Mouse (Mus musculus) stomach, embryonic 14.5 days (tissue): ENCODE results near the gene Mum1. TPM values are rescaled to one million over a fixed set of nuclear protein-coding genes. Genes with fewer than 3 reads are reported as not detected.

Experiments used
- ATAC-seq: fragments of 200-750 bp; cut with Nextera tagmentation; 2 replicates; pipeline ENCODE4 v1.8.0; 2017; ENCODE audit warnings: low read depth, moderate TSS enrichment; ENCODE audit not compliant: insufficient number of reproducible peaks, insufficient read depth, low FRiP score
- H3K27ac ChIP-seq: fragments of 300-500 bp; sonication (generic); 2 replicates; pipeline ENCODE4 v1.5.1; 2014; ENCODE audit warnings: mild to moderate bottlenecking, low read length, moderate library complexity, mixed read lengths
- H3K27me3 ChIP-seq: fragments of 300-500 bp; sonication (generic); 2 replicates; pipeline ENCODE4 v1.6.1; 2014; ENCODE audit warnings: low read length, control low read depth, mixed read lengths; ENCODE audit not compliant: control insufficient read depth, insufficient read depth
- H3K36me3 ChIP-seq: fragments of 300-500 bp; sonication (generic); 2 replicates; pipeline ENCODE4 v1.6.1; 2014; ENCODE audit warnings: mild to moderate bottlenecking, control low read depth, low read length, moderate library complexity, mixed read lengths; ENCODE audit not compliant: control insufficient read depth, insufficient read depth
- H3K4me1 ChIP-seq: fragments of 300-500 bp; sonication (generic); 2 replicates; pipeline ENCODE4 v1.6.1; 2014; ENCODE audit warnings: low read length, control low read depth, mixed read lengths; ENCODE audit not compliant: control insufficient read depth, insufficient read depth
- H3K4me2 ChIP-seq: fragments of 300-500 bp; sonication (generic); replicated peaks from 2 replicates; pipeline ENCODE4 v1.6.1; 2014; ENCODE audit warnings: low read depth, low read length, control low read depth
- H3K4me3 ChIP-seq: fragments of 300-500 bp; sonication (generic); 2 replicates; pipeline ENCODE4 v1.5.1; 2014; ENCODE audit warnings: low read depth, low read length, control low read depth
- H3K9ac ChIP-seq: fragments of 300-500 bp; sonication (generic); replicated peaks from 2 replicates; pipeline ENCODE4 v1.6.1; 2014; ENCODE audit warnings: low read depth, mild to moderate bottlenecking, control low read depth, low read length, moderate library complexity, mixed read lengths
- H3K9me3 ChIP-seq: fragments of 300-500 bp; sonication (generic); 2 replicates; pipeline ENCODE4 v1.6.1; 2016; ENCODE audit warnings: low read depth, low read length, control low read depth; ENCODE audit not compliant: control insufficient read depth
- WGBS: fragments of 180-500 bp; shearing (Covaris S2); extraction: QIAGEN DNeasy Blood & Tissue Kit; methylation state at CpG from one replicate; pipeline ENCODE4 v1.1.7; 2014; 5-methylcytosine and 5-hydroxymethylcytosine counted together
- polyA plus RNA-seq: library from polyadenylated mRNA; unstranded; fragments of >200 nt; fragmentation: Nextera tagmentation; extraction: Ambion mirVana; gene quantifications from 2 replicates; pipeline ENCODE4 v1.2.1, GENCODE M21; 2014

Gene Mum1
- polyA plus RNA-seq, 1 experiment from 2014 or later: 65.6 TPM

- Histone ChIP-seq H3K9ac (no peak overlapping the region), H3K36me3 (peaks cover 70% of the 10 kb centered on the region), H3K4me1 (0 out of 2 replicates have a peak, but pooled peaks cover 2% of the 10 kb centered on the region), H3K27me3 (no peaks in the 10 kb centered on the region), H3K4me3 (no peak overlapping the region), H3K27ac (no peak overlapping the region), H3K9me3 (no peaks in the 10 kb centered on the region), H3K4me2 (no peak overlapping the region)
- no peak for ATAC-seq
- WGBS: 85% methylated on average over 5 of the region's 5 CpGs
Observed at GRCm38 (mm10) chr10:80276238-80276637, 50.0 kb downstream of the Mum1 start.

GRCm38 (mm10) chr10:80278390-80278789 lies 52.2 kb downstream of the Mum1 start:
- ATAC-seq: no peak
- H3K9ac ChIP-seq: no peak overlapping the region
- H3K36me3 ChIP-seq: peaks cover 81% of the 10 kb centered on the region
- no peak overlapping the region for H3K4me2 ChIP-seq
- WGBS: 89% methylated on average over 9 of the region's 9 CpGs
- no peak overlapping the region for H3K27ac ChIP-seq
- H3K4me3 ChIP-seq: no peak overlapping the region
- no peaks in the 10 kb centered on the region for H3K27me3 ChIP-seq
- no peaks in the 10 kb centered on the region for H3K4me1 ChIP-seq
- H3K9me3 ChIP-seq: no peaks in the 10 kb centered on the region

GRCm38 (mm10) chr10:80279273-80279672 lies 53.0 kb downstream of the Mum1 start:
- Histone ChIP-seq H3K36me3 (peaks cover 84% of the 10 kb centered on the region), H3K4me2 (no peak overlapping the region), H3K4me3 (no peak overlapping the region), H3K9me3 (no peaks in the 10 kb centered on the region), H3K4me1 (no peaks in the 10 kb centered on the region), H3K27ac (no peak overlapping the region), H3K9ac (no peak overlapping the region), H3K27me3 (no peaks in the 10 kb centered on the region)
- WGBS: 89% methylated on average over 12 of the region's 12 CpGs
- no peak for ATAC-seq

DNA sequence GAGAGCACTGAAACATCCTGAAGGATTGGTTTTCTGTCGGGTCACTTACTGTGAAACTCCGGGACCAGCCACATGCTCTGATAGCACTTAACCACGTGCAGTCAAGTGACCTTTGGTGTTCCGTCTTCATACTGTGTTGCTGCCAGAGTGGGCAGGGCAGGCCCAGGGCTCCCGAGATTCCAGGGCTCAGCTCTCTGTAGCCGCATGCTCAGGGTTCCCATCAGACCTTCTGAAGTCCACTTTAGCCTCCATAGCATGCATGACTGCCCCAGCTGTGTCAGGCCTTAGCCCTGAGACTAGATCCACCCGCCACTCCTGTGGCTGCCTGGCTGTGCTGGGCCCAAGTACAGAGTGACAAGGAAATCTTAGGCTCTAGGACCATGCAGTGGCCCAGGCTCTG lies 55.1 kb downstream of the Mum1 start:
- no peak overlapping the region for H3K27ac ChIP-seq

DNA sequence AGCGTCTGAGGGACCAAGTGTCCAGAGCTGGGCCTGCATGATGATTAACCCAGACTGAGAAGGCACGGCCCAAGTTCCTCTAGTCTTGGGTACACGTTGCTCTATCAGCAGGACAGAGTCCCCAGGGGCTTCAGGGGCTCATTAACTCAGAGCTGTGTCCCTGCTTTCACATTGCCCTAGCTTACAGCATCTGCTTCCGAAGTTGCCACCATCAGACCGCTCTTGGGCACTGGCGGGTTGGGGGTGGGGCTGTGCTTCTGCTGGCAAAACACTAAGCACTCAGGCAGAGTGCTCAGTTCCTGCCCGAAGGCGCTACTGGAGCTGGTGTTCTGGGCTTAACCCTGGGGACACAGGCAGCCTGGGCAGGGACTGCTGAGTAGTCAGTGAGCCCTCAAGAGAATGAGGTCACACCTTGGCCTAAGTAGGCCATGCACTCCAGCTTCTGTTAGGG lies 55.7 kb downstream of the Mum1 start:
- no peak for ATAC-seq
- no peaks in the 10 kb centered on the region for H3K27me3 ChIP-seq
- no peak overlapping the region for H3K4me3 ChIP-seq
- H3K27ac ChIP-seq: peak overlapping the region; percentile 28; the same call in 1 of the 2 replicates
- no peaks in the 10 kb centered on the region for H3K4me1 ChIP-seq
- peaks cover 90% of the 10 kb centered on the region for H3K36me3 ChIP-seq
- no peaks in the 10 kb centered on the region for H3K9me3 ChIP-seq
- H3K9ac ChIP-seq: no peak overlapping the region
- 81% methylated on average over 8 of the region's 8 CpGs for WGBS
- H3K4me2 ChIP-seq: no peak overlapping the region

More for the DNA sequence above, 55.1 kb downstream of the Mum1 start:
- H3K36me3 ChIP-seq: peaks cover 90% of the 10 kb centered on the region
- no peak for ATAC-seq
- no peaks in the 10 kb centered on the region for H3K4me1 ChIP-seq
- no peak overlapping the region for H3K9ac ChIP-seq
- no peaks in the 10 kb centered on the region for H3K27me3 ChIP-seq
- H3K4me2 ChIP-seq: no peak overlapping the region
- 80% methylated on average over 7 of the region's 7 CpGs for WGBS
- no peak overlapping the region for H3K4me3 ChIP-seq
- H3K9me3 ChIP-seq: no peaks in the 10 kb centered on the region

DNA sequence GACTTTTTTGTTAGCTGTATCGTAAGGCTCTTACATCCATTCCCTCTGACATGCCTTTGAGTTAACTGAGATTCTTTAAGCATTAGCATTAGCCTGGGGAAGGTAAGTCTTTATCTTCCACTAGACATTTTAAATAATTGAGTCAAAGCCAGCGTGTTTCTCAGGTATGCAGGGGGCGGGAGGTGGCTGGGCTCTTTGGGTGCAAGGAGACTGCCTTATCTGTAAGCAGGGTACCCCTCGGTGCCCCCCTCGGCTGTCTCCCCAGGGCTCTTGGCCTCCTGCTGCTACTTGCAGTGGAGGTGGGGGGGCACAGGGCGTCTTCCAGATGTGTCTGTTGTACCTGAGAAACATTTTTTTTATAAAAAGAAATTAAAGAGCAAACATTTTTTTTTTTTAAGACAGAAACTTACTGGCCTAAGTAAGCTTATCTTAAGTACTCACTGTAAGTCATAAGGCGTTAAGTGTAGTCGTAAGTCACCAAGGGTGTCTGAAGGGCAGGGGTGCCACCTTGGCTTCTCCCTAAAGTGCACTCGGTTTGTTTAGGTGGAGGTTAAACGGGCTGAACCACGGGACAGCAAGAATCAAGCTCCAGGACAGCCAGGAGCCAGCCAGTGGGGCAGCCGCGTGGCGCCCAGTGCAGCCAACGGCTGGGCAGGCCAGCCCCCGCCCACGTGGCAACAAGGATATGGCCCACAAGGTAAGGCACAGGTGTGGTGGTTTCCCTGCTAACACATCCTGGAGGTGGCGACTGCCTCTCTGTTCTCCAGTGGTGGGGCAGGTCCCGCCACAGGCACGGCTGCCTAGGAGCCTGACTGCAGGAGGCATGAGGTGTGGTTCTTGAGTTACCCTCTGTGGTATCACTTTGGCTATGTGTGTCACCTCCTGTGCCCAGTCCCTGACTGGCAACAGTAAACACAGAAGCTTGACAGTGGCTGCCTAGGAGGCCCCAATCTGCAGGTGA lies 56.5 kb downstream of the Mum1 start:
- Histone ChIP-seq H3K36me3 (peaks cover 88% of the 10 kb centered on the region), H3K4me3 (no peak overlapping the region), H3K4me1 (no peaks in the 10 kb centered on the region), H3K27me3 (no peaks in the 10 kb centered on the region), H3K4me2 (no peak overlapping the region), H3K27ac (peak overlapping the region; percentile 28; the same call in 1 of the 2 replicates), H3K9me3 (no peaks in the 10 kb centered on the region), H3K9ac (no peak overlapping the region)
- no peak for ATAC-seq
- WGBS: 81% methylated on average over 20 of the region's 20 CpGs

GRCm38 (mm10) chr10:80285222-80286070 lies 59.2 kb downstream of the Mum1 start:
- H3K9ac ChIP-seq: no peak overlapping the region
- H3K4me1 ChIP-seq: no peaks in the 10 kb centered on the region
- no peak overlapping the region for H3K4me3 ChIP-seq
- peaks cover 77% of the 10 kb centered on the region for H3K36me3 ChIP-seq
- ATAC-seq: no peak
- H3K27me3 ChIP-seq: no peaks in the 10 kb centered on the region
- no peak overlapping the region for H3K4me2 ChIP-seq
- 80% methylated on average over 15 of the region's 15 CpGs for WGBS
- H3K27ac ChIP-seq: no peak overlapping the region
- no peaks in the 10 kb centered on the region for H3K9me3 ChIP-seq

- Histone ChIP-seq H3K4me2 (no peak overlapping the region), H3K36me3 (peaks cover 53% of the 10 kb centered on the region), H3K9me3 (no peaks in the 10 kb centered on the region), H3K9ac (no peak overlapping the region), H3K27me3 (no peaks in the 10 kb centered on the region), H3K4me1 (no peaks in the 10 kb centered on the region), H3K4me3 (no peak overlapping the region), H3K27ac (no peak overlapping the region)
- WGBS: 85% methylated on average over 12 of the region's 12 CpGs
- ATAC-seq: no peak
Observed at GRCm38 (mm10) chr10:80288097-80288496, 61.9 kb downstream of the Mum1 start.
